Mouse (Mus musculus) heart, postnatal 25 days (tissue): ENCODE results near the gene Tiam1. TPM values are rescaled to one million over a fixed set of nuclear protein-coding genes. Genes with fewer than 3 reads are reported as not detected.
"Not testable (repeated sequence)": the region's sequence is repeated elsewhere in the genome, so short reads cannot be mapped to it uniquely, and the experiment has no call there.

Experiments
- DNase-seq: peaks from one replicate; pipeline ENCODE4 v3.0.0; 2022; ENCODE audit warnings: low spot score
- intact Hi-C: fragments of 180-260 bp; cut with DNase I; formaldehyde crosslinking; loops from one replicate; pipeline ENCODE4 v1.15.1; 2025
- total RNA-seq, 2 experiments: library from RNA; stranded (reverse); gene quantifications; 2 replicates each; pipeline ENCODE4 v1.2.3; 2021

Tiam1 gene
- total RNA-seq, 2 experiments from 2014 or later, result 6.7 to 7.8 TPM

DNA sequence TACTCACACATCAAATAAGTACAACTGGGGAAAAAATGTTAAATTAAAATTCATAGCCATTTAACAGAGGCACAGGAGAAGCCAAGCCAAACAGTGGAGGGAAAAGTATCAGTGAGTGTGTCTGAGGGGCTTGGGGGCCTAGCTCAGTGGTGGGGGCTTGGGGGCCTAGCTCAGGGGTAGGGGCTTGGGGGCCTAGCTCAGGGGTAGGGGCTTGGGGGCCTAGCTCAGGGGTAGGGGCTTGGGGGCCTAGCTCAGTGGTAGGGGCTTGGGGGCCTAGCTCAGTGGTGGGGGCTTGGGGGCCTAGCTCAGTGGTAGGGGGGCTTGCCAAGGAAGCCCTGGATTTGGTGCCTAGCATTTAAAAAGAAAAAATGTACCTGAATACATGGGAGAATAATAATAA lies 72.4 kb downstream of the Tiam1 start:
- not testable (repeated sequence) for DNase-seq
- intact Hi-C loops, result loop anchor here (5.0 kb wide), 1 partner anchor 79 kb away; no protein-coding TSS in a partner anchor

DNA sequence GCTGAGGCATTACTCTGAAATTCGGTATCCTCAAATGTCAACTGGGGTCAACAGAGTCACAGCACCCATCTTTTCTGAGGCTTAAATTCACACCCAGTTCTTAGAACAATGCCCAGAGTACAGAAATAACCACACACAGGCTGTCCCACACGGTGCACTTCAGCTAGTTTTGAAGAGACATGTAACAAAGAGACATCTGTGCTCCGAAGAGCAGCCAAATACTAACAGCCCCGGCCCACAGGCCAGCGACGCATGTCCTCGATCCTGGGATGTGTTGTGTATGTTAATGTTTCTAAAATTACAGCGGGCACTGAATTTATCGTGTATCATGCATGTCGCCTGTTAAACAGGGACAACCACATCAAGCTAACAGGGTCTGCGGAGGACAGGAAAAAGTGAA lies 73.5 kb downstream of the Tiam1 start:
- intact Hi-C loops, result loop anchor here (5.0 kb wide), 1 partner anchor 78 kb away; no protein-coding TSS in a partner anchor
- DNase-seq, result no peak

DNA sequence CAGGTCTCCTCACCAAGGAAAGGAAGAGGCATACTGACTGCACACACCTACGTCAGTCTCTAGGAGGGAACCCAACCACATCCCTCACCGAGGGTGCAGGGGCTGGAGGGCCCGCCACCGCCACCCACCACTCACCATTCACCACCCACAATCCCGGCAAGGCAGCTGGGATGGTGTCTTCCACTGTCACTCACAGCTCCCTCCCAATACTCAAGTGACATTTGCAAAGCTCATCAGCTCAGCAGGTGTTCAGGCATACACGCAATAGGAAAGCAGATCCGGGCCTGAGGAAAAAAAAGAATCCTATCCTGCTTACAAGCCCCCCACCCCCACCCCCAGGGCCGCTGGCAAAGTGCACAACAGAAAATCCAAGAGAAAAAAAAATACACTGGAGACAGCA lies 74.4 kb downstream of the Tiam1 start:
- intact Hi-C loops, result no loop called here

DNA sequence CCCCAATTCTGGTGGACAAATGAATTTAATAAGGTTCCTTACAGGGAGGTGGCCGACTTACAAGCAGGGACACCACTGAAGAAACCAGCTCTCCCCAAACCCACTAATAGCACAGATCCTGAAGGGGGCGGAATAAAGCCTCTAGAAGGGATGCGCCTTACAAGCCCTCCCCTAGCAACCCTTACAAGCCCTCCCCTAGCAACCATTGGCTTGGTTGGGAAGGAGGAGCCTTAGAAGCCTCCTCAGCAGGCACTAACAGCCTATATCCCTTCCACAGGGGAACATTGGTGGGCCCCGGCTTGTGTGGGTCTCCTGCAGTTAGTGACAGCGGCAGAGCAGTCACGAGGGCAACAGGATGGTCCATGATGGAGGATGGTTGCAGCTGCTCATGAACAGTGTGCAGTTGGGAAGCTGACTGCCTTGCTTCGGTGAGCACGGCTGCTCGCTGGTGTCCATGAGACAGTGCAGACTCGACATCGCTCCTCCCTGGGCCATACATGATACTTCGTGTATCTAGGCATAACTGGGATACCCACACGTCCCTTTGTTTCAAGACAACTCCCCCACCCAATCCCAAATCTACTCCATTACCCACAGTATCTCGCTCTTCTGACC lies 90.6 kb downstream of the Tiam1 start:
- intact Hi-C loops, result no loop called here
- no peak for DNase-seq

More for the DNA sequence above, 74.4 kb downstream of the Tiam1 start:
- no peak for DNase-seq

DNA sequence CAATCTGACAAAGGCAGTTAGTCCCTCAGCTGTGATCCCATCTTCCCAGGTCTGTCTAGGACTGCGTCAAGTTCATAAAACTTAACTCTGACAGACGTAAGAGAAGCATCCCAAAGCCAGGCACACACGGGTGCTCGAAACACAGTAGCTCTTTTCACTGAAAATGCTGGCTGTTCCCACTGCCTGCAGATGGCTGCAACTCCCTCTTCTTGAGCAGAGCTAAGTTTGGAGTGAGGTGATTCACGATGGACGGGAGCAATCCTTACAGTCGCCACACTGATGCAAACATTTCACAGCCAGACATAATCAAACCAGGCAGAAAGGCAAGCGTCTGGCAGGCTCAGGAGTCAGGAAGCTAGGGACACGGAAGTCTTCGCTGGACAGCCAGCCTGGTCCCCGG lies 91.2 kb downstream of the Tiam1 start:
- DNase-seq, result no peak
- intact Hi-C loops, result no loop called here

DNA sequence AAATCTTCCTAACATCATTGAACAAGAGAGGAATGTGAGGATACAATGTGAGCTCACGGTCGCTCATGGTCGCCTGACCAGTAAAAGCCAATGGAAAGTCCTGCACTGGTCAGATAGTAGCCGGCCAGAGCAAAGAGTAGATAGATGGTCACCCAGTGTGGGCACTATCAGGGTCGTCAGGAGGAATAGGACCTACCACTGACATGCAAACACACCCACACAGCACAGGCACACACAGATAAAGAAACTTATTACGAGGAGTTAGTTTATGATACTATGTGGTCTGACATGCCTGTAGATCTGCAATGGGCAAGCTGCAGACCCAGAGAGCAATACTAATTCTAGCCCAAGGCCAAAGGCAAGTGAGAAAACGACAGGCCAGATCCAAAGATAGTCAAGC lies 92.5 kb downstream of the Tiam1 start:
- DNase-seq, result no peak
- intact Hi-C loops, result no loop called here

DNA sequence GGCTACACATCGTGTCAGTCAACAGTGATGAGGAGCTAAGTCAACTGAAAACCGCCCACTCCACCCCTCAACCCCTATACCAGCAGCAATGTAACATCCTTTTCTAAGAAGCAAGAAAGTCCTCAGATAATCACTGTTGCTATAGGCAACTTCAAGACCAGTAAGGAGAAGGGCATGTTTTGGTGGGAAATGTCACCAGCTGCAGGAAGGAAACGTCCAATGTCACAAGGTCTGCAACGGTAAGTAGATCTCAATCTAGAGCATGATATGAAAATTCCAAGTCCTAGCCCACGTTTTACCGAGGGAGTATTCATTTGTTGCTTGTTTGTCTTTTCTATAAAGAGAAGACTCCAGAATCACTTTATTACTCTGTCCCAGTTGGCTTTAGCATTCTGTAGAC lies 95.7 kb downstream of the Tiam1 start:
- no peak for DNase-seq
- intact Hi-C loops, result no loop called here

DNA sequence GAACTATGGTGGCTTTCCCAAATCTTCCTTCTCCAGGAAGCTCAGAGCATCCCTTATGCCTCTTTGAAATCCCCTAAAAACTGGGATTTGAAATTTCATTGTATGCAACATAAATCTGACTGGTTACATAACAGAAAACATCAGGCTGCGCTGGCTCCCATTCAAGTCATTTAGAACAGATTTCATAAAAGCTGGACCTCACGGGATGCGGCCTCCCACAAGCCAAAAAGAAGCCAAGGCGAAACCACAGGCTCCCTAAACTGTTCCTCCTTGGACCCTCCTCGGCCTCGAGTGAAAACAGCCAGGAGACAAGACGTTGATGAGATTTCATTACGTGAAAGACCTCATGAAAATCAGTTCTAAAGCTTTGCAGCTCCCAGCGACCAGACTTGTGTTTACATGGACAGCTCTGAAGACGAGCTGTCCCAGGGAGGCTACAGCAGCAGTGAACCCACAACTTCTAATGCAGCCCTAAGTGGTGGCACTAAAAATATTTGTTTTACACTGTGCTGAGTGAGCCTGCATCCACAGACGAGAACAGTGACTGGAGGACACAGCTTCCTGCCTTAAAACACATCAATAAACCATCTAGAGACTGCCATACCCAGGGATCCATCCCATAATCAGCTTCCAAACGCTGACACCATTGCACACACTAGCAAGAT lies 96.9 kb downstream of the Tiam1 start:
- intact Hi-C loops, result no loop called here
- no peak for DNase-seq

DNA sequence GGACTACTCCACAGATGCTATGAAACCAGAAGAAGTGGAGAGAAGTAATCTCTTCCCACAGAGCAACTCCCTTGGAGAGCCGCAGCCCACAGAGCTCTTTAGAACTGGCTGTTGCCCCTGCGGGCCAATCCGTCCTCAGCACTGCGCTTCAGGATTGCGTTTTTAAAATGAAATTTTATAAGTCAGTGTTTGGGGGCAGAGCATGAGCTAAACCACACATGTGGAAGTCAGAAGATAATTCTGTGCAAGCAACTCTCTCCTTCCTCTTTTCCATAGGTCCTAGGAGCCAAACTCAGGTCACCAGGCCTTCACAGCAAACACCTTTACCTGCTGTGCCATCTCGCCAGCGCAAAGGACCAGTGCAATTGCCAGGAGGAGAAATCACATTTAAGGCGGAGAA lies 98.0 kb downstream of the Tiam1 start:
- no peak for DNase-seq
- intact Hi-C loops, result no loop called here

DNA sequence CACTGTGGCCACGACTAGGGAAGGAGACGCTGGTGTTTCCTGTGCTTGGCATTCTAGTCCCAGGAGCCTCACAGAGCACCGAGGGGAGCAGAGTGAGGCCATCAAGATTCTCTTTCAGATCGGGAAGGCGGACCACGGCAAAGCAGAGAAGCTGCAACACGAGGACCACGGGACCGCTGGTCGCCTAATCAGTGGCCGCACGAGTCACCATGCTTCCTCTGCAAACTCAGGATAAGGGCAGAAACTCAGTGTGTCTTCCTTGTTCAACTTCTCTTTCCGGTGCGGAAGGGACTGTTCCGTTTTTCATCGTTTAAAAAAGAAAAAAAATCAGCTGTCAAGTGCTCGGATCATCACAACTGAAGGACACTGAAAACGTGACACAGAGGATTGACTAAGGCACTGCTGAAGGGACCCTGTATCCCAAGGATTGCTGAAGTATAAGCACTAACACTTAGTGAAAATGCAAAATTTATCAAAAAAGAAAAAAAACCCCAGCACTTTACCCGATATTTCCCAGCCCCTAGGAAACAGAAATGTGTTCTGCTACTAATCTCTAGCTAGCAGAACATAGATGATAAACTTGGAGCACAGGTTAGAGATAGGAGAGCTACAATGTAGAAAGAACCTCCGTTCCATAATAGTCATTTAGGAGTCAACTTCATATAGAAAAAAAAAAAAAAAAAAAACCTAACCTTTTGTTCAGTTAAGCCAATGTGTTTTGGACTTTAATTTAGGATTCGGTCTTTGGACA lies 99.4 kb downstream of the Tiam1 start:
- no peak for DNase-seq

DNA sequence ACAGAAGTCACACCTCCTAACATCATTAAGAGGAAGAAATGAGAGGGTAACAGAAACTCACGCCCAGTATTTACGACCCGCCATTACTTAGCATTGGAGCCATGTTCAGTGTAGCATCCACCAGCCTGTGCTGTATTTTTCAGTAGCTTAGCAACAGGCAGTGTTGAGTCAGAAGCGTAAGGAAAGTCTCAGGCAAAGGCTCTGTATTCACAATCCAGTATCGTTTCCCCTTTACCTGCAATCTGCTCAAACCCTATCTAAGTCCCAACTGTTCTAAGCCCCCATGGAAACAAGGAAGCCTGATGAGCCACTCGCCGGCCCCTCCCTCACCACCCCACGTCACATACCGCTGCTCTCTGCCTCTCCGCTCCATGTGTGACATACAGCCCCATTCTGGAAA lies 100.7 kb downstream of the Tiam1 start:
- DNase-seq, result no peak

More for the DNA sequence above, 99.4 kb downstream of the Tiam1 start:
- intact Hi-C loops, result no loop called here

DNA sequence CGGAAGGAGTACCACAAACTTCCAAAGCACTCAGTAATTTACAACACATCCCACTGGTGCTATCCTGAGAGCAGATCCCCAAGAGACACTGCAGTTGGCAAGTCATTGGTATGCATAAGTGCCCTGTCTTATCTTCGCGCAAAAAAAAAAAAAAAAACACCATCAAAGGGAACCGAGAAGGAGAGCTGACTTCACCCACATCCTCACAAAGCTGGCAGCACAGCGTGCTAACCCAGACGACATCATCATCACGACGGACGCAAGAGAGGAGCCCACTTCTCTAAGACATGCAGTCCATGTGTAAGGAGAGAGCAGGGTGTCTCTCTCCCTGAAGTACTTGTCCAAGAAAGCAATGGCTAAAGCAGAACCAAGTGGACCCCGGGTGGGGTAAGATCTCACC lies 101.2 kb downstream of the Tiam1 start:
- intact Hi-C loops, result no loop called here

More for the DNA sequence above, 100.7 kb downstream of the Tiam1 start:
- intact Hi-C loops, result no loop called here

DNA sequence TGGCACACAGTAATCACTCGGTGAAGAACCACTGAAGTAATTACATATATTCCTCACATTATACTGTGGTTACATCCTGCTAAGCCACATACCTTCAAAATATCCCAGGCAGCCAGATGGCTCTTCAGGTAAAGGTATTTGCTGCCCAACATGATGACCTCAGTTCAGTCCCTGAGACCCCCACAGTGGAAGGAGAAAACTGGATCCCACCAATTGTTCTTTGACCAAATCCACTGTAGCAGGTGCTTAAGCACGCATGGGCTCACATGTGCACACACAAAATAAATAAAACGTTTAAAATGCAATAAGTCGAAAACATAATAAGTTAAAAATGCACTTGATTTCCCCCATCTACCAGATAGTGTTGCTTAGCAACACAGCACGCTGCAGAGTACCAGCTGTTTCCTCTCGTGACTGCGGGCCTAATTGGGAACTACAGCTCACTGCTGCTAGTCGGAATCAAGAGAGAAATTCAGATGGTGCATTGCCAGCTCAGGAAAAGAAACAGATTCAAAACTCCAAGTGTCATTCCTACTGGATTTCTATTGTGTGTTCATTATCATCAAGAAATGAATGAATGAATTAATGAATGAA lies 102.7 kb downstream of the Tiam1 start:
- DNase-seq, result no peak
- intact Hi-C loops, result no loop called here

More for the DNA sequence above, 101.2 kb downstream of the Tiam1 start:
- DNase-seq, result no peak

DNA sequence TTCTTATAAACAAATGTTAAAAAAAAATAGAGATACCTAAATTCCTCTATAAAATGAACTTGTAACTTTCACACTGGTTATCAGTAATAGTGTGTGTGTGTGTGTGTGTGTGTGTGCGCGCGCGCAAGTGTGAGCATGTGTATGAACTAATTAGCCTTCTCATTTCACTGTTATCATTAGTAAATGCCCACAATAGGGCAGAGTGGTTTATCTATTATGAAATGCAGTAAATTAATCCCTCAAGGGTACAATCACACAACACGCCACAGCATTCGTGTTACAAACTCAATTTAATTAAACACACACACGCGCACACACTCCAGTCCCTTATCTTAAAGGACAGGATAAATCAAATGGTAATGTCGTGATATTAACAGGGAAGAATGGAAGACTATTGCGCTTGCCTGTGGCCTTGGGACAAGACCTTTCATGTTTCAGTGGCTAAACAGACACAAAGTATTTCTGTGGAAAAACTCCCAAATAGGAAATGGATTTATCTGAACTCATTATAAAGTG lies 107.9 kb downstream of the Tiam1 start:
- no peak for DNase-seq
- intact Hi-C loops, result no loop called here

DNA sequence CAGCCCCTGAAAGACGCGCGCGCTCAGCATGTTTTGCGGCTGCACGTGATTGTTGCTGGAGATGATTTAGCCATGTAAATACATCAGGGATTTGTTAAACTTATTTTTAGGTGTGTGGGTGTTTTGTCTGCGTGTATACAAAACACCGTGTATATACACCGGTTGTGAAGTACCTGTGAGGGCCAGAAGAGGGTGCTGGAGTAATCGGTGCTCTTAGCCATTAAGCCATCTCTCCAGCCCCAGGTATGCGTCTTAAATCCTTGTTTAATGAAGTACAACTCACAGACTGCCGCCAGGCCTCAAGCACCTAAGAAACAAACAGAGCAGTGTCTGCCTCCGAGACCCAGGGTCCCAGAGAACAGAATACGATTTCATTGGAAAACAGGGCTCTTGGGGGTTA lies 113.2 kb downstream of the Tiam1 start:
- intact Hi-C loops, result no loop called here
- DNase-seq, result no peak

DNA sequence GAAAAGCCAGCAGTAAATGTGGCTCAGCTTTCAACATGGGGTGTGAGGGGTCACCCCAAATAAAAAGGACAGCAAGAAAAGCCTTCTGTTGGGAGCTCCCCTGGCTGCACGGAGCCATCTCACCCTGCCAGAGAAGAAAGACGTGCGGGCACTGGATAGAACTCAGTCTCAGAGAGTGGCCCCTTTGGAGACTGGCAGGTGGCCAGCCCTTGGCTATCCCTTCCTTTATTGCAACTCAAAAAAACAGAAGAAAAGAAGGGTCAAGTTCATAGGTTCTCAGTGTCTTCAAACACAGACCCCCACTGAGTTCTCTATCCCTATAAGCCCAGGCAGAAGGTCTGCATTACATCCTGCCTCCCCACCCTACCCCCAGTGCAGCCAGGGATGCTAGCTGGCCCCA lies 115.7 kb downstream of the Tiam1 start:
- no peak for DNase-seq
- intact Hi-C loops, result no loop called here

DNA sequence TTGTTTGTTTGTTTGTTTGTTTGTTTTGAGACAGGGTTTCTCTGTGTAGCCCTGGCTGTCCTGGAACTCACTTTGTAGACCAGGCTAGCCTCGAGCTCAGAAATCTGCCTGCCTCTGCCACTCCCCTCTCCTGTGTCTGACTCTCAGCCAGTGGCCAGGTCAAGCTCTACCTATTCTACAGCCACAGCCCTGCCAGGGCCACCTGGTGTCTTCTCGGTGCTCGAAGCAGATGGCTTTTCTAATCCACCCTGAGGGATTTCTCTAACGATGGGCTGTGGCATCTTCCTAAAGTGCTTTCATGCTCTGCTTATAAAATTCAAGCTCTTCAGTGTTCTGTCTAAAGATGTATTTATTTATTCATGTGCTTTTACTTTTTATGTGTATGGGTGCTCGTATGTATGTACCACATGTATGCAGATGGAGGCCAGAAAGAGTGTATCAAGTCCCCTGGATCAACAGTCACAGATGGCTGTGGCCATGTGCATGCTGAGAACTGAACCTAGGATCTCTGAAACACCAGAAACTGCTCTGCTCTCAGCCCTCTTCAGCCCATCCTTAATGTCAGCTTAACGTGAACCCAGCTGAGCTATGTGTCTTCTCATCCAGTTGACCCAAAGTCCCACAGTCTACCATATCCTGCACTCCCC lies 117.9 kb downstream of the Tiam1 start:
- DNase-seq, result no peak
- intact Hi-C loops, result no loop called here

DNA sequence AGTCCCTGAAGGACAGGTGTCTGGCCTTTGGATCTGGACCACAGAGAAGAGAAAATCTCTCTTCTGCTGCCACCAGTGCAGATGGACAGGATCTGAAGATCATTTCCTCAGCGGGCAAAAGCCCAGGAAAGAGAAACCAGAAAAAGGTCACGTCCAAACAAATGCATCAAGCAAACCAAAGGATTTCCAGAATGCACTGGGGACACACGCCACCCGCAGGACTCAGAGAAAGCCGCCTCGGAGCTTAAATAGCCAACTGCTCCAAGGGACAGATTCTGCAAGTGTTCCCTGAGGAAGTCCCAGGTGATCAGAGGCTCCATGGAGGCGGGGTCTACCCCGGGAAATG lies 119.9 kb downstream of the Tiam1 start:
- intact Hi-C loops, result no loop called here
- no peak for DNase-seq

DNA sequence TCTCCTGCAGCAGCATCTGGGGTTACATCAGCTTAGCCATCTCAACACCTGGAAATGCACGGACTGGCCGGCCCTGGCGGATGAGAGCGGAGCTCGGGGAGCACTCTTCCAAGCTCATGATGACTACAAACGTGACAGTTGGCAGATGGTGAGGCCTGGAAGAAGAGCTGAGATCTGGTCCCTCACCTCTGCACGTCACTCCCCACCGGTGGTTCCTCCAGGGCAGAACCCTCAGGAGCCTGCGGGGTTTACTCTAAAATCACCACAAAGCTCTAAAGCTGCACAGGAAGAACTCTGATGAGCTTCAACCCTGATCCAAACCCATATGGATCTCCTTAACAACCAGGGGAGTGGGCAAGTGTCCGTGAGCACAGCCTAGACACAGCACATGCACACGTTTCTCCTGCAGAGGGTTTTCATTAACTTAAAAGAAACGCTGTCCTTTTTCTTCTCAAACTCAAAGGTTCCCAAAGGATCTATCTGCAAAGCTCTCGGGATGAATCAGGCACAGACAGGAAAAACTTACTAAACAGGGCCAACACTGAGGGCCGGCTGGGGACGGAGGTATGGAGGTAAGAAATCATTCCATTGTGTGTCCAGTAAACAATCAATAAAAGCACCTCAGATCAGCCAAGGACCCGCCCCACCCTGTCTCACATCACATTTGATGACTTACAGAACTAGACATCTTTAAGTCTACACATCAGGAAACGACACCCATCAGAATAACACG lies 120.5 kb downstream of the Tiam1 start:
- intact Hi-C loops, result no loop called here
- no peak for DNase-seq

DNA sequence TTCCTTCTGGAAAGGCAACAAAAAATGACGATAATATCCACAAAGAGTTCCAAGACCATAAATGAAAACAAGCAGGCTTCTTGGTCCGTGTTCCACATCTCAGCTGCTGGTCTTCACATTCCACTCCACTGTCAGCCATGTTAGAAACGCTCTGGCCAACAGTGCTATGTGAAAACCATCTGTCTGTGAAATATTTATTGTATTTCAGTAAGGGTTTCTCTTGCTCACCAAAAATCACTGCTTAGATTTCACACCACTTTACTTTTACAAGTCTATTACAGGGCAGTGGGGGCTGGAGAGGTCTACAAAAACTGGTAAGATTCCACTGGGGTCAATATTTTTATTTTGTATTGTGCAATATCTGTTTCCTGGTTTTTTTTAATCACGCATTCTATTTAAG lies 127.5 kb downstream of the Tiam1 start:
- no peak for DNase-seq
- intact Hi-C loops, result no loop called here
